Mouse (Mus musculus) heart, postnatal 0 days (tissue): ENCODE measurements around the gene Wfikkn2.

Source experiments
- CTCF ChIP-seq: IDR thresholded peaks from 2 replicates; pipeline ENCODE4 v1.5.1; 2016; ENCODE audit warnings: antibody characterized with exemption, control low read depth, low read depth
- EP300 ChIP-seq: IDR thresholded peaks from 2 replicates; pipeline ENCODE4 v1.6.1; 2016; ENCODE audit warnings: antibody characterized with exemption, low read depth

DNA sequence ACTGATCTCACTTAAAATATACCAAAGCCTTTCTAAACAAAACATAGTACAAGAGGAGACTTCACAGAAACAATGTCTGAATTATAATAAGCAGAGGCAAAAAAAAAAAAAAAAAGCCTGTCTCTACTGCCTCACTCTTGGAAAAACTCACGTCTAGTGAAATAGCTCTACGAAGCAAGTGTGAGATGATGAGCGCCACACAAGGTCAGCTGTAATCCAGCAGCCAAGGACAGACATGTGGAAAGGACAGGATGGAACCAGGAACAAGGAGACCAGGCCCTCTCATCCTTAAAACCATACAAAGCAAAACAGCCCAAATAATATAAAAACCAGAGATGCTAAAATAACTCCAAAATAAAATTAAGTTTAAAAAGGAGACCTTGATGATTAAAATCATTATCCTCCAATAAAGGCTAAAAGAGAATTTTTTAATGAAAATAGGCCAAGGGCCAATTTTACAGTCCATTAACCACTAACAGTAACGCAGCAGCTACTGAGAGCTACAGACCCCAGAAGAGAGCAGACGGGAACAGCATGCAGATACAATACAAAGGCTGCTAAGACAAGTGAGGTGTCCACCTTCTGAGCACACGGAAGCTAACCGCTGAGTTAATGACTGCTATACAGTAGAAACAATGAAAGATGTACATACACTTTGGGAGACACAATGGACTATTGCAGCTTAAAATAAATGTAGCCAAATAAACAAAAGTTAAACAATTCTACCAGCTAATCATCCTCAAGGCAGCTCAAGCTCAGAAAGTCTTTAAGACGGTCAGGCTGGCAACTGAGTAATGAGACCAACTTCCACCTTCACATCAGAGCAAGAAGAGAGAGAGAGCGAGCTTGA is 49.4 kb upstream of the Wfikkn2 start:
- TF ChIP-seq EP300: no peak
- no peak for TF ChIP-seq CTCF
